Mouse (Mus musculus) brown adipose tissue, adult 24 weeks (tissue): ENCODE data around the gene Gpr137c. TPM values are rescaled to one million over a fixed set of nuclear protein-coding genes. Genes with fewer than 3 reads are reported as not detected.
A peak's percentile ranks its signal among the peaks of the same experiment; 100 is the strongest.

Experiments
- H3K27ac ChIP-seq: fragments of 200-500 bp; replicated peaks from 2 replicates; pipeline ENCODE4 v1.5.1; 2012; ENCODE audit warnings: low read depth, mild to moderate bottlenecking, low read length
- H3K4me1 ChIP-seq: fragments of 200-500 bp; 2 replicates; pipeline ENCODE4 v1.6.1; 2012; ENCODE audit warnings: low read length, mixed read lengths; ENCODE audit not compliant: control insufficient read depth, insufficient read depth, insufficient read length
- H3K4me3 ChIP-seq: fragments of 200-500 bp; 2 replicates; pipeline ENCODE4 v1.5.1; 2012; ENCODE audit warnings: low read depth, mild to moderate bottlenecking, low read length, moderate library complexity; ENCODE audit not compliant: insufficient read depth
- polyA plus RNA-seq: library from polyadenylated mRNA; stranded (reverse); fragments of >200 nt; gene quantifications from 2 replicates; pipeline ENCODE4 v1.2.4, GENCODE M21; 2012; ENCODE audit not compliant: missing spikeins, insufficient read depth, insufficient read length

Gpr137c gene
- 0.71 TPM in 1 of 2 replicates, not detected in the other for polyA plus RNA-seq

GRCm38 (mm10) chr14:45219281-45220089, at the start of gene Gpr137c:
Gene Gpr137c (plus strand): TSS chr14:45219717.
- H3K27ac ChIP-seq: no peak within 1 kb of the TSS
- H3K4me1 ChIP-seq: no peaks in the 10 kb centered on the region
- peak within 1 kb of the TSS; percentile 94 for H3K4me3 ChIP-seq

GRCm38 (mm10) chr14:45172260-45172659, 47.3 kb upstream of the Gpr137c start:
- no peak overlapping the region for H3K27ac ChIP-seq
- H3K4me3 ChIP-seq: no peak overlapping the region
- H3K4me1 ChIP-seq: no peaks in the 10 kb centered on the region

GRCm38 (mm10) chr14:45175012-45175740, 44.3 kb upstream of the Gpr137c start:
- H3K4me3 ChIP-seq: no peak overlapping the region
- H3K4me1 ChIP-seq: no peaks in the 10 kb centered on the region
- H3K27ac ChIP-seq: no peak overlapping the region

- Histone ChIP-seq H3K4me3 (no peak overlapping the region), H3K27ac (no peak overlapping the region), H3K4me1 (no peaks in the 10 kb centered on the region)
These were observed 40.3 kb upstream of the Gpr137c start for GRCm38 (mm10) chr14:45179186-45179585.

- Histone ChIP-seq H3K4me1 (no peaks in the 10 kb centered on the region), H3K4me3 (no peak overlapping the region), H3K27ac (no peak overlapping the region)
These were observed 39.9 kb upstream of the Gpr137c start for GRCm38 (mm10) chr14:45179606-45180005.

GRCm38 (mm10) chr14:45181611-45182010, 37.9 kb upstream of the Gpr137c start:
- Histone ChIP-seq H3K4me3 (no peak overlapping the region), H3K27ac (no peak overlapping the region), H3K4me1 (no peaks in the 10 kb centered on the region)

- no peaks in the 10 kb centered on the region for H3K4me1 ChIP-seq
- no peak overlapping the region for H3K27ac ChIP-seq
- H3K4me3 ChIP-seq: no peak overlapping the region
These were observed 28.5 kb upstream of the Gpr137c start for GRCm38 (mm10) chr14:45190999-45191398.

- no peak overlapping the region for H3K4me3 ChIP-seq
- H3K4me1 ChIP-seq: no peaks in the 10 kb centered on the region
- no peak overlapping the region for H3K27ac ChIP-seq
These were observed 18.9 kb upstream of the Gpr137c start for GRCm38 (mm10) chr14:45200607-45201006.

- Histone ChIP-seq H3K27ac (no peak overlapping the region), H3K4me3 (no peak overlapping the region), H3K4me1 (no peaks in the 10 kb centered on the region)
These were observed 8.8 kb upstream of the Gpr137c start for GRCm38 (mm10) chr14:45210683-45211082.

GRCm38 (mm10) chr14:45211431-45211830, 8.1 kb upstream of the Gpr137c start:
- H3K4me3 ChIP-seq: no peak overlapping the region
- no peaks in the 10 kb centered on the region for H3K4me1 ChIP-seq
- H3K27ac ChIP-seq: no peak overlapping the region

GRCm38 (mm10) chr14:45216711-45217340, 2.7 kb upstream of the Gpr137c start:
- H3K4me1 ChIP-seq: no peaks in the 10 kb centered on the region
- no peak overlapping the region for H3K4me3 ChIP-seq
- no peak overlapping the region for H3K27ac ChIP-seq

- Histone ChIP-seq H3K4me3 (no peak overlapping the region), H3K4me1 (no peaks in the 10 kb centered on the region), H3K27ac (no peak overlapping the region)
These were observed 1.8 kb upstream of the Gpr137c start for GRCm38 (mm10) chr14:45217693-45218092.

- H3K4me3 ChIP-seq: peak within 1 kb of the TSS; percentile 94
- H3K27ac ChIP-seq: no peak within 1 kb of the TSS
- no peaks in the 10 kb centered on the region for H3K4me1 ChIP-seq
These were observed 806 bp downstream of the Gpr137c start, which contains the start of gene Txndc16 for GRCm38 (mm10) chr14:45220090-45220956. Gene Txndc16 (minus strand): TSS chr14:45220328.

GRCm38 (mm10) chr14:45220957-45221630, 1.6 kb downstream of the Gpr137c start:
- Histone ChIP-seq H3K4me1 (no peaks in the 10 kb centered on the region), H3K27ac (no peak overlapping the region), H3K4me3 (peak overlapping the region; percentile 72)
